Mouse (Mus musculus) olfactory bulb, adult 2 months (tissue): ENCODE measurements at regions not wholly inside any gene's neighbourhood (a gene's known extent, or its start where the extent isn't known, plus 50 kb on each side); places are given as distances from the start of the nearest gene placed in this dataset.

Experiments
- CTCF ChIP-seq: fragments of 200-500 bp; IDR thresholded peaks from 2 replicates; pipeline ENCODE4 v1.5.1; 2012; ENCODE audit warnings: low read depth, mild to moderate bottlenecking, low read length, moderate library complexity; ENCODE audit not compliant: insufficient read depth
- POLR2A ChIP-seq: fragments of 200-500 bp; IDR thresholded peaks from 2 replicates; pipeline ENCODE4 v1.6.1; 2012; ENCODE audit warnings: mild to moderate bottlenecking, low read depth, low read length, moderate library complexity; ENCODE audit not compliant: insufficient read depth

- no peak for TF ChIP-seq POLR2A
- TF ChIP-seq CTCF = no peak
These were observed 420.3 kb downstream of the Zfp704 start for GRCm38 (mm10) chr3:9189366-9190287.
